Mouse (Mus musculus): ENCODE measurements around the gene Tulp1.

GRCm38 (mm10) chr17:28330232-28330546 lies 34.8 kb downstream of the Tulp1 start:
- no peak for TF ChIP-seq POLR2A (IDR thresholded peaks at IDR 0.05; ENCODE audit: insufficient read depth, low read depth, low read length)
- TF ChIP-seq CTCF (IDR thresholded peaks at IDR 0.05), result no peak

Data from heart, adult 2 months (tissue).